Mouse (Mus musculus) MN1 (cell line): ENCODE results near the gene Svs6.
"Not testable (repeated sequence)": the region's sequence is repeated elsewhere in the genome, so short reads cannot be mapped to it uniquely, and the experiment has no call there.

Source experiments
- DNase-seq: peaks from one replicate; pipeline ENCODE4 v3.0.0-alpha.2; 2016; ENCODE audit warnings: low spot score

Gene Svs6

GRCm38 (mm10) chr2:164316451-164316850 lies at the start of gene Svs6:
TSS of gene Svs6 (plus strand) at chr2:164316751.
- DNase-seq: not testable (repeated sequence)

- no peak for DNase-seq
Measured at GRCm38 (mm10) chr2:164278359-164278758, 38.2 kb upstream of the Svs6 start, which contains the start of gene Svs4. TSS of gene Svs4 (minus strand) at chr2:164278459.

GRCm38 (mm10) chr2:164288968-164289367 lies 27.6 kb upstream of the Svs6 start, which contains the start of gene Svs3a:
TSS of gene Svs3a (plus strand) at chr2:164289268.
- not testable (repeated sequence) for DNase-seq

- no peak for DNase-seq
Measured at GRCm38 (mm10) chr2:164312599-164312998, 4.0 kb upstream of the Svs6 start.

- not testable (repeated sequence) for DNase-seq
Measured at GRCm38 (mm10) chr2:164315460-164315859, 1.1 kb upstream of the Svs6 start.

GRCm38 (mm10) chr2:164320983-164321382 lies 4.4 kb downstream of the Svs6 start:
- no peak for DNase-seq

GRCm38 (mm10) chr2:164332440-164332839 lies 15.9 kb downstream of the Svs6 start, which contains the start of gene Svs5:
TSS of gene Svs5 (plus strand) at chr2:164332740.
- DNase-seq: not testable (repeated sequence)

- DNase-seq: not testable (repeated sequence)
Measured at GRCm38 (mm10) chr2:164343732-164344131, 27.2 kb downstream of the Svs6 start.

GRCm38 (mm10) chr2:164347697-164348096 lies 31.1 kb downstream of the Svs6 start:
- not testable (repeated sequence) for DNase-seq

- DNase-seq: no peak
Measured at GRCm38 (mm10) chr2:164348980-164349379, 32.4 kb downstream of the Svs6 start.

- no peak for DNase-seq
Measured at GRCm38 (mm10) chr2:164352697-164353096, 36.1 kb downstream of the Svs6 start.

GRCm38 (mm10) chr2:164353356-164353755 lies 36.8 kb downstream of the Svs6 start:
- DNase-seq: no peak

- DNase-seq: no peak
Measured at GRCm38 (mm10) chr2:164356177-164356967, 39.8 kb downstream of the Svs6 start.

GRCm38 (mm10) chr2:164358373-164358772 lies 41.8 kb downstream of the Svs6 start:
- DNase-seq: no peak

- DNase-seq: no peak
Measured at GRCm38 (mm10) chr2:164359031-164359430, 42.5 kb downstream of the Svs6 start.

GRCm38 (mm10) chr2:164359668-164360067 lies 43.1 kb downstream of the Svs6 start:
- no peak for DNase-seq

GRCm38 (mm10) chr2:164360974-164361657 lies 44.6 kb downstream of the Svs6 start:
- no peak for DNase-seq

GRCm38 (mm10) chr2:164366947-164367346 lies 50.4 kb downstream of the Svs6 start:
- DNase-seq: peak; percentile 15
